25 mouse cellular contexts compared by ENCODE assay signal in the genomic region with DNA sequence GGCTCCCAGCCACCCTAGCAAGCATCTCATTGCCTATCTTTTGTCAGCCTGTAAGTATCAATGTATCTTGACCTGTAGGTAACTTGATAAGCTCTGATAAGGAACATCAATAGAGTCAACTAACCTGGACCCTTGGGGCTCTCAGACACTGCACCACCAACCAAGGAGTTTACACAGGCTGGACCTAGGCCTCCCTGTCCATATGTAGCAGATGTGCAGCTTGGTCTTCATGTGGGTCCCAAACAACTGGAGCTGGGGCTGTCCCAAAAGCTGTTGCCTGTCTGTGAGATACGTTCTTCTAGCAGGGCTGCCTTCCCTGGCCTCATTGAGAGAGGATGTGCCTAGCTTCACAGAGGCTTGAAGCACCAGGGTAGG.
DNase-seq lines count a peak whose midpoint lies in the region; ATAC-seq lines count a peak whose summit lies in the region.
"Had no signal": no experiment of that assay in that cellular context is flagged by ENCODE, and none has a peak within 500 bp of the region (broad histone marks: within the 10 kb centered on the region; RNA-seq: fewer than 3 reads in every experiment).

No protein-coding gene starts in this region.

- WGBS in hindbrain, embryonic 12.5 days: 58% methylated on average over 1 of the region's 1 CpGs
- 60% methylated on average over 1 of the region's 1 CpGs for WGBS in hindbrain, embryonic 16.5 days
- 73% methylated on average over 1 of the region's 1 CpGs for WGBS in hindbrain, embryonic 13.5 days
- WGBS in limb, embryonic 10.5 days: 55% methylated on average over 1 of the region's 1 CpGs
- WGBS in midbrain, embryonic 16.5 days: 70% methylated on average over 1 of the region's 1 CpGs

- H3K4me3 ChIP-seq in hindbrain, embryonic 12.5 days: no peak overlapping the region
- H3K4me3 ChIP-seq in hindbrain, embryonic 16.5 days (ENCODE audit: low read length): no peak overlapping the region
- H3K4me3 ChIP-seq in hindbrain, embryonic 13.5 days: no peak overlapping the region
- H3K4me3 ChIP-seq in limb, embryonic 10.5 days: no peak overlapping the region
- no peak overlapping the region for H3K4me3 ChIP-seq in midbrain, embryonic 16.5 days (ENCODE audit: low read depth, low read length)
- H3K4me3 ChIP-seq: heart, adult 2 months; limb, embryonic 15.5 days; liver, embryonic 15.5 days; lung, embryonic 15.5 days had no signal

- no peak for DNase-seq in limb, embryonic 10.5 days (ENCODE audit: low spot score)
- DNase-seq in left cerebral cortex, postnatal 25 days (ENCODE audit: low spot score in 2 of 2): no peak
- DNase-seq in urinary bladder, postnatal 36 days (ENCODE audit: low spot score in 2 of 2): no peak
- DNase-seq: adrenal gland, adult 2 months; B cell, adult 2 months; cerebellum, adult 11-12 months; gastrocnemius, postnatal 25 days; heart, adult 2 months; kidney, adult 18-20 months; layer of hippocampus, adult 9-11 months; lung, postnatal 4 days; right cerebral cortex, postnatal 25 days; spleen, adult 18-20 months had no signal

- no peaks in the 10 kb centered on the region for H3K9me3 ChIP-seq in hindbrain, embryonic 12.5 days (replicated peaks)
- no peaks in the 10 kb centered on the region for H3K9me3 ChIP-seq in hindbrain, embryonic 16.5 days (ENCODE audit: control insufficient read depth, low read length)
- H3K9me3 ChIP-seq in hindbrain, embryonic 13.5 days: no peaks in the 10 kb centered on the region
- H3K9me3 ChIP-seq in limb, embryonic 10.5 days (replicated peaks): no peaks in the 10 kb centered on the region
- H3K9me3 ChIP-seq in midbrain, embryonic 16.5 days (replicated peaks; ENCODE audit: control insufficient read depth, low read length, poor library complexity, severe bottlenecking): no peaks in the 10 kb centered on the region
- H3K9me3 ChIP-seq: limb, embryonic 15.5 days; liver, embryonic 15.5 days; lung, embryonic 15.5 days had no signal

- no peak overlapping the region for H3K4me2 ChIP-seq in hindbrain, embryonic 12.5 days (replicated peaks)
- no peak overlapping the region for H3K4me2 ChIP-seq in hindbrain, embryonic 16.5 days (ENCODE audit: low read length)
- no peak overlapping the region for H3K4me2 ChIP-seq in hindbrain, embryonic 13.5 days
- H3K4me2 ChIP-seq in midbrain, embryonic 16.5 days (ENCODE audit: low read length): no peak overlapping the region
- H3K4me2 ChIP-seq: limb, embryonic 15.5 days; liver, embryonic 15.5 days; lung, embryonic 15.5 days had no signal

- no peaks in the 10 kb centered on the region for H3K36me3 ChIP-seq in hindbrain, embryonic 12.5 days
- no peaks in the 10 kb centered on the region for H3K36me3 ChIP-seq in hindbrain, embryonic 16.5 days (ENCODE audit: control insufficient read depth, insufficient read depth, low read length)
- H3K36me3 ChIP-seq in hindbrain, embryonic 13.5 days: no peaks in the 10 kb centered on the region
- H3K36me3 ChIP-seq in limb, embryonic 10.5 days: no peaks in the 10 kb centered on the region
- H3K36me3 ChIP-seq in midbrain, embryonic 16.5 days (ENCODE audit: control insufficient read depth, insufficient read depth, low read length): no peaks in the 10 kb centered on the region
- H3K36me3 ChIP-seq: G1E; limb, embryonic 15.5 days; liver, embryonic 15.5 days; lung, embryonic 15.5 days had no signal

- no peaks in the 10 kb centered on the region for H3K27me3 ChIP-seq in hindbrain, embryonic 12.5 days
- H3K27me3 ChIP-seq in hindbrain, embryonic 16.5 days (replicated peaks; ENCODE audit: control insufficient read depth, insufficient read depth, low read length): no peaks in the 10 kb centered on the region
- H3K27me3 ChIP-seq in hindbrain, embryonic 13.5 days: no peaks in the 10 kb centered on the region
- H3K27me3 ChIP-seq in limb, embryonic 10.5 days (ENCODE audit: low read depth, poor library complexity, severe bottlenecking): no peaks in the 10 kb centered on the region
- no peaks in the 10 kb centered on the region for H3K27me3 ChIP-seq in midbrain, embryonic 16.5 days (ENCODE audit: control insufficient read depth, insufficient read depth, low read depth, low read length)
- H3K27me3 ChIP-seq: CH12.LX; limb, embryonic 15.5 days; liver, embryonic 15.5 days; lung, embryonic 15.5 days; Patski had no signal

- ATAC-seq in hindbrain, embryonic 12.5 days (ENCODE audit: low FRiP score): peak; percentile 29; the same call in 1 of the 2 replicates
- ATAC-seq in hindbrain, embryonic 16.5 days: no peak
- 0 out of 2 replicates have a peak, but pooled peaks have one; percentile 17 for ATAC-seq in hindbrain, embryonic 13.5 days (ENCODE audit: low FRiP score)
- ATAC-seq in midbrain, embryonic 16.5 days: peak; percentile 42; the same call in 1 of the 2 replicates
- ATAC-seq: inflammation-experienced regulatory T-cells, adult 6 months; Patski had no signal

- peaks cover 8% of the 10 kb centered on the region for H3K4me1 ChIP-seq in hindbrain, embryonic 12.5 days
- no peaks in the 10 kb centered on the region; the same call in 1 of the 2 replicates for H3K4me1 ChIP-seq in hindbrain, embryonic 16.5 days (ENCODE audit: control insufficient read depth, insufficient read depth, low read depth, low read length)
- peaks cover 11% of the 10 kb centered on the region; the same call in 1 of the 2 replicates for H3K4me1 ChIP-seq in hindbrain, embryonic 13.5 days (replicated peaks)
- H3K4me1 ChIP-seq in limb, embryonic 10.5 days: peaks cover 19% of the 10 kb centered on the region
- H3K4me1 ChIP-seq in midbrain, embryonic 16.5 days (ENCODE audit: control insufficient read depth, insufficient read depth, low read length): no peaks in the 10 kb centered on the region
- H3K4me1 ChIP-seq: liver, embryonic 15.5 days; lung, embryonic 15.5 days had no signal

- no peak overlapping the region for H3K9ac ChIP-seq in hindbrain, embryonic 12.5 days
- H3K9ac ChIP-seq in hindbrain, embryonic 16.5 days (ENCODE audit: low read depth, low read length): no peak overlapping the region
- no peak overlapping the region for H3K9ac ChIP-seq in hindbrain, embryonic 13.5 days
- H3K9ac ChIP-seq in midbrain, embryonic 16.5 days (ENCODE audit: low read depth, low read length): no peak overlapping the region
- H3K9ac ChIP-seq: forebrain, postnatal 0 days; limb, embryonic 15.5 days; liver, embryonic 15.5 days; lung, embryonic 15.5 days had no signal

- intact Hi-C loops in left cerebral cortex, postnatal 25 days (cut with DNase I): no loop called here

- H3K27ac ChIP-seq in hindbrain, embryonic 12.5 days: peak overlapping the region; percentile 24; the same call in 1 of the 2 replicates
- no peak overlapping the region for H3K27ac ChIP-seq in hindbrain, embryonic 16.5 days (ENCODE audit: low read depth, low read length)
- peak overlapping the region; percentile 55 for H3K27ac ChIP-seq in hindbrain, embryonic 13.5 days
- peak overlapping the region; percentile 38 for H3K27ac ChIP-seq in limb, embryonic 10.5 days
- H3K27ac ChIP-seq in midbrain, embryonic 16.5 days (ENCODE audit: low read length): no peak overlapping the region; the same call in 1 of the 2 replicates
- H3K27ac ChIP-seq: heart, adult 2 months; limb, embryonic 15.5 days; liver, embryonic 15.5 days; lung, embryonic 15.5 days had no signal

Comparison
In these comparisons a context has a peak if more than half of its experiments do, and no peak if none do; other contexts are left out.
1. H3K27ac ChIP-seq: peak in hindbrain, embryonic 12.5 days (single experiment), hindbrain, embryonic 13.5 days (single experiment) and limb, embryonic 10.5 days (single experiment); none in hindbrain, embryonic 16.5 days (single experiment) and midbrain, embryonic 16.5 days (single experiment).